Mouse (Mus musculus): ENCODE measurements at regions not wholly inside any gene's neighbourhood (a gene's known extent, or its start where the extent isn't known, plus 50 kb on each side); places are given as distances from the start of the nearest gene placed in this dataset.

GRCm38 (mm10) chr4:22292169-22292568 is 65.2 kb upstream of the Fbxl4 start:
- DNase-seq (ENCODE audit: low spot score in 2 of 2): no peak

DNA sequence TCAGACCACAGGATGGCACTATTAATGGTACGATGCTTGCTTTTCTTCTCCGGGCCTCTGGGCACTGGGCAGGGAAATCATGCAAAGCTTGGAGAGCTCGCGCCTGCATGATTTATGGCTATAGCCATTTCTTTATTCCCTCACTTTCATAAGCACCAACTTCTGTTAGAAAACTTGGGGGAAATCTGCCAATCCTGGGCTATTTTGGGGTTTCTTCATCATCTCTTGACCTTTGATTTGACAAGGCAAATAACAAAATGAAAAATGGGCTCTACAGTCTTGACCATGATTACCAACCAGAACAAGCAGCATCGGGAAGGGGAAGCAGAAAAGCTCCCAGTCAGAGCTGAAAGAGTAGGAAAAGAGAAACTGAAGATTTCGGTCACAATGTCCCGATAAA is 57.1 kb upstream of the Fbxl4 start:
- no peak for DNase-seq (ENCODE audit: low spot score in 2 of 2)

DNA sequence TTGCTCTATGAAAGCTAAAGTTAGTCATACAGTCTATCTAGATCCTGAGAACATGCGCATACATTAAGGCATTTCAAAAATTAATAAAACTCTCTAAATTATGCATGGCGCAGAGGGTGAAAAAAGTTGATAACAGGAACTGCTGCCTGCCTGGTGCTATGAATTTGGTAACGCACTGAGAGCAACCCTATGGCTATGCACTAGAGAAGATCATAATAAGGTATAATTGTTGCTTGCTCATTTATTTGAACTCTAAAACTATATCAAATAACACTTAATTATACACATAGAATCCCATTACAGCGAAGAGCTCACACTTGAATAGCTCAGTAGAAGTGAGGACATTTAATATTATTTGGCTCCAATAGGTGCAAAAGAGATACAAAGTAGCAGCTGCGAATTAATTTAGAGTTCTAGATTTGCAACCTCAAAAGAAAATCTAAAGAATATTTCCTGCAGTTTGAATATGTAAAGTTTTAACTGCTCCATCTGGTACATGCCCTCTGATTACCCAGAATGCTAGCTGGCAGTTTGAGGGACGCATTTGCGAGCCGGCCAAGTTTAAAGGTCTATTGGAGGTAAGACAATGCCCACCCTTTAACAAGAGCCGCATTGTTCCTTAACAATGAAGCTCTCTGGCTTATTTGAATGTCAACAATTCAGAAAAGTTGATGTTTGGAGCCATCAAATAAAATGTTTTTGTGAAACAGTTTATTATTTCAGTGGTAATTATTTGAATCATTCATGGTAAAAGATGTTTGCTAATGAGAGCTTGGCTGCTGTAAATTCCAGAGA is 56.0 kb upstream of the Fbxl4 start:
- no peak for DNase-seq (ENCODE audit: low spot score in 2 of 2)

GRCm38 (mm10) chr4:22301943-22302215 is 55.5 kb upstream of the Fbxl4 start:
- DNase-seq (ENCODE audit: low spot score in 2 of 2): no peak

- DNase-seq (ENCODE audit: low spot score in 2 of 2): no peak
Measured at GRCm38 (mm10) chr4:22302262-22302661, 55.1 kb upstream of the Fbxl4 start.

Data from frontal cortex, postnatal 25 days (tissue).